In genomic region chr17:46629685-46630441, GRCm38 (mm10) we compare ENCODE assay signal across 8 mouse cellular contexts. TPM values are rescaled to one million over a fixed set of nuclear protein-coding genes. Genes with fewer than 3 reads are reported as not detected.
A peak's percentile ranks its signal among the peaks of the same experiment; 100 is the strongest.
DNase-seq lines count a peak whose midpoint lies in the region; ATAC-seq and TF ChIP-seq lines count a peak whose summit lies in the region.

No protein-coding gene starts in this region.

- peak; percentile 30; the same call in 1 of the 2 replicates for ATAC-seq in forebrain, postnatal 0 days
- peak; percentile 77 for ATAC-seq in intestine, embryonic 16.5 days
- ATAC-seq in liver, postnatal 0 days, result peak; percentile 32; the same call in 1 of the 2 replicates

- TF ChIP-seq POLR2A in olfactory bulb, adult 2 months (IDR thresholded peaks at IDR 0.05; ENCODE audit: insufficient read depth, low read depth, low read length), result no peak

- no peak for TF ChIP-seq EP300 in liver, postnatal 0 days (IDR thresholded peaks at IDR 0.05; ENCODE audit: low read depth)

- peak overlapping the region; percentile 40 for H3K27ac ChIP-seq in forebrain, postnatal 0 days (ENCODE audit: low read depth, low read length)
- H3K27ac ChIP-seq in intestine, embryonic 16.5 days (ENCODE audit: low read length), result peak overlapping the region; percentile 96
- H3K27ac ChIP-seq in liver, postnatal 0 days (ENCODE audit: low read depth), result peak overlapping the region; percentile 57; the same call in 1 of the 2 replicates
- H3K27ac ChIP-seq in olfactory bulb, adult 2 months (ENCODE audit: insufficient read depth, low read depth, low read length), result no peak overlapping the region

- H3K36me3 ChIP-seq in forebrain, postnatal 0 days (ENCODE audit: insufficient read depth), result peaks cover 16% of the 10 kb centered on the region
- peaks cover 5% of the 10 kb centered on the region; the same call in 1 of the 2 replicates for H3K36me3 ChIP-seq in intestine, embryonic 16.5 days (ENCODE audit: control insufficient read depth, insufficient read depth, low read length)
- H3K36me3 ChIP-seq in liver, postnatal 0 days (replicated peaks; ENCODE audit: insufficient read depth, low read length), result peaks cover 19% of the 10 kb centered on the region

- WGBS in forebrain, postnatal 0 days, result 14% methylated on average over 12 of the region's 12 CpGs
- 12% methylated on average over 12 of the region's 12 CpGs for WGBS in intestine, embryonic 16.5 days
- 14% methylated on average over 12 of the region's 12 CpGs for WGBS in liver, postnatal 0 days (ENCODE audit: insufficient replicate concordance)
- 36% methylated on average over 12 of the region's 12 CpGs for WGBS in olfactory bulb, adult 2 months

- H3K4me3 ChIP-seq in forebrain, postnatal 0 days (ENCODE audit: low read depth, low read length), result peak overlapping the region; percentile 97
- H3K4me3 ChIP-seq in intestine, embryonic 16.5 days (ENCODE audit: low read length), result peak overlapping the region; percentile 91
- H3K4me3 ChIP-seq in liver, postnatal 0 days (ENCODE audit: low read depth, low read length), result peak overlapping the region; percentile 66
- H3K4me3 ChIP-seq in olfactory bulb, adult 2 months (ENCODE audit: insufficient read depth, low read depth, low read length), result peak overlapping the region; percentile 65; the same call in 1 of the 2 replicates

- H3K27me3 ChIP-seq in forebrain, postnatal 0 days (ENCODE audit: insufficient read depth, low read length), result no peaks in the 10 kb centered on the region
- no peaks in the 10 kb centered on the region for H3K27me3 ChIP-seq in intestine, embryonic 16.5 days (replicated peaks; ENCODE audit: control insufficient read depth, insufficient read depth, low read length)
- H3K27me3 ChIP-seq in liver, postnatal 0 days (ENCODE audit: insufficient read depth, low read length), result 0 out of 2 replicates have a peak, but pooled peaks cover 5% of the 10 kb centered on the region

- no peak; the same call in 1 of the 2 replicates for TF ChIP-seq CTCF in forebrain, postnatal 0 days (IDR thresholded peaks at IDR 0.05; ENCODE audit: low read depth)
- TF ChIP-seq CTCF in liver, postnatal 0 days (IDR thresholded peaks at IDR 0.05; ENCODE audit: low read depth), result no peak
- no peak for TF ChIP-seq CTCF in olfactory bulb, adult 2 months (IDR thresholded peaks at IDR 0.05; ENCODE audit: insufficient read depth, low read depth, low read length)

- H3K4me1 ChIP-seq in forebrain, postnatal 0 days (ENCODE audit: insufficient read depth), result peaks cover 8% of the 10 kb centered on the region; the same call in 1 of the 2 replicates
- peaks cover 29% of the 10 kb centered on the region for H3K4me1 ChIP-seq in intestine, embryonic 16.5 days (ENCODE audit: control insufficient read depth, insufficient read depth, low read length)
- H3K4me1 ChIP-seq in liver, postnatal 0 days (ENCODE audit: insufficient read depth), result peaks cover 16% of the 10 kb centered on the region; the same call in 1 of the 2 replicates
- H3K4me1 ChIP-seq in olfactory bulb, adult 2 months (ENCODE audit: control insufficient read depth, insufficient read depth, low read length), result peaks cover 16% of the 10 kb centered on the region

- H3K9me3 ChIP-seq in forebrain, postnatal 0 days (ENCODE audit: low read length), result no peaks in the 10 kb centered on the region
- no peaks in the 10 kb centered on the region for H3K9me3 ChIP-seq in intestine, embryonic 16.5 days (ENCODE audit: control insufficient read depth, low read length)
- no peaks in the 10 kb centered on the region for H3K9me3 ChIP-seq in liver, postnatal 0 days (ENCODE audit: low read length)

- H3K9ac ChIP-seq in forebrain, postnatal 0 days, result no peak overlapping the region
- peak overlapping the region; percentile 98 for H3K9ac ChIP-seq in intestine, embryonic 16.5 days (ENCODE audit: low read depth, low read length)
- H3K9ac ChIP-seq in liver, postnatal 0 days (replicated peaks), result no peak overlapping the region

- DNase-seq in urinary bladder, postnatal 4 days (ENCODE audit: low spot score in 2 of 2), result peak; percentile 83 to 86
- DNase-seq in urinary bladder, postnatal 10 days (ENCODE audit: low spot score), result no peak
- DNase-seq in forebrain, postnatal 0 days, result no peak
- no peak for DNase-seq in liver, postnatal 0 days
- no peak for DNase-seq in cerebellum, adult 18-20 months
- no peak for DNase-seq in frontal cortex, postnatal 36 days (ENCODE audit: low spot score in 2 of 2)

- peak overlapping the region; percentile 78 for H3K4me2 ChIP-seq in forebrain, postnatal 0 days (ENCODE audit: low read depth)
- H3K4me2 ChIP-seq in intestine, embryonic 16.5 days (ENCODE audit: low read depth, low read length), result peak overlapping the region; percentile 76
- peak overlapping the region; percentile 92 for H3K4me2 ChIP-seq in liver, postnatal 0 days (ENCODE audit: low read depth, low read length)

RNA-seq across cellular contexts. Expression of gene Ptk7, which starts 0.6 kb away (rescaled TPM):
- total RNA-seq in forebrain, postnatal 0 days (2014; rRNA removed), result 42.4 and 56.6 TPM in 2 replicates
- 18.9 and 19.7 TPM in 2 replicates for polyA plus RNA-seq in forebrain, postnatal 0 days (2015; fragmentation: Nextera tagmentation; extraction: Ambion mirVana)
- 53.2 and 54.4 TPM in 2 replicates for polyA plus RNA-seq in intestine, embryonic 16.5 days (2015; fragmentation: Nextera tagmentation; extraction: Ambion mirVana)
- polyA plus RNA-seq in liver, postnatal 0 days (2015; fragmentation: Nextera tagmentation; extraction: Ambion mirVana), result 3.0 and 3.5 TPM in 2 replicates
- not detected in 2 replicates for polyA plus RNA-seq in olfactory bulb, adult 2 months (2012; ENCODE audit: insufficient read depth, insufficient read length, low replicate concordance, missing spikeins)

RNA-seq across cellular contexts. Expression of gene Klc4, which starts 16.0 kb away (rescaled TPM):
- total RNA-seq in forebrain, postnatal 0 days (2014; rRNA removed), result 31.2 and 32.7 TPM in 2 replicates
- polyA plus RNA-seq in forebrain, postnatal 0 days (2015; fragmentation: Nextera tagmentation; extraction: Ambion mirVana), result 20.3 and 21.3 TPM in 2 replicates
- polyA plus RNA-seq in intestine, embryonic 16.5 days (2015; fragmentation: Nextera tagmentation; extraction: Ambion mirVana), result 93.7 and 104 TPM in 2 replicates
- polyA plus RNA-seq in liver, postnatal 0 days (2015; fragmentation: Nextera tagmentation; extraction: Ambion mirVana), result 10.7 and 12.6 TPM in 2 replicates
- not detected in 2 replicates for polyA plus RNA-seq in olfactory bulb, adult 2 months (2012; ENCODE audit: insufficient read depth, insufficient read length, low replicate concordance, missing spikeins)

RNA-seq across cellular contexts. Expression of gene Mrpl2, which starts 16.2 kb away (rescaled TPM):
- 51.4 and 62.9 TPM in 2 replicates for total RNA-seq in forebrain, postnatal 0 days (2014; rRNA removed)
- 96.2 and 111 TPM in 2 replicates for polyA plus RNA-seq in forebrain, postnatal 0 days (2015; fragmentation: Nextera tagmentation; extraction: Ambion mirVana)
- 164 and 170 TPM in 2 replicates for polyA plus RNA-seq in intestine, embryonic 16.5 days (2015; fragmentation: Nextera tagmentation; extraction: Ambion mirVana)
- 75.2 and 79.3 TPM in 2 replicates for polyA plus RNA-seq in liver, postnatal 0 days (2015; fragmentation: Nextera tagmentation; extraction: Ambion mirVana)
- not detected in 2 replicates for polyA plus RNA-seq in olfactory bulb, adult 2 months (2012; ENCODE audit: insufficient read depth, insufficient read length, low replicate concordance, missing spikeins)

RNA-seq across cellular contexts. Expression of gene Cul7, which starts 20.3 kb away (rescaled TPM):
- total RNA-seq in forebrain, postnatal 0 days (2014; rRNA removed), result 77.0 and 89.9 TPM in 2 replicates
- polyA plus RNA-seq in forebrain, postnatal 0 days (2015; fragmentation: Nextera tagmentation; extraction: Ambion mirVana), result 20.6 and 24.0 TPM in 2 replicates
- 42.4 and 43.1 TPM in 2 replicates for polyA plus RNA-seq in intestine, embryonic 16.5 days (2015; fragmentation: Nextera tagmentation; extraction: Ambion mirVana)
- 5.2 and 6.2 TPM in 2 replicates for polyA plus RNA-seq in liver, postnatal 0 days (2015; fragmentation: Nextera tagmentation; extraction: Ambion mirVana)
- not detected in 2 replicates for polyA plus RNA-seq in olfactory bulb, adult 2 months (2012; ENCODE audit: insufficient read depth, insufficient read length, low replicate concordance, missing spikeins)

RNA-seq across cellular contexts. Expression of gene Rrp36, which starts 44.3 kb away (rescaled TPM):
- total RNA-seq in forebrain, postnatal 0 days (2014; rRNA removed), result 29.7 and 31.1 TPM in 2 replicates
- 39.4 and 52.1 TPM in 2 replicates for polyA plus RNA-seq in forebrain, postnatal 0 days (2015; fragmentation: Nextera tagmentation; extraction: Ambion mirVana)
- 64.8 and 67.4 TPM in 2 replicates for polyA plus RNA-seq in intestine, embryonic 16.5 days (2015; fragmentation: Nextera tagmentation; extraction: Ambion mirVana)
- polyA plus RNA-seq in liver, postnatal 0 days (2015; fragmentation: Nextera tagmentation; extraction: Ambion mirVana), result 28.1 and 28.2 TPM in 2 replicates
- not detected in 2 replicates for polyA plus RNA-seq in olfactory bulb, adult 2 months (2012; ENCODE audit: insufficient read depth, insufficient read length, low replicate concordance, missing spikeins)

Comparison
In these comparisons a context has a peak if more than half of its experiments do, and no peak if none do; other contexts are left out.
1. DNase-seq: peak in urinary bladder, postnatal 4 days (2 of 2); none in urinary bladder, postnatal 10 days (single experiment), forebrain, postnatal 0 days (single experiment), liver, postnatal 0 days (single experiment), cerebellum, adult 18-20 months (0 of 2) and frontal cortex, postnatal 36 days (0 of 2).
2. RNA of gene Mrpl2, which starts 16.2 kb away (polyA plus RNA-seq): 164 to 170 TPM in intestine, embryonic 16.5 days, 96.2 to 111 TPM in forebrain, postnatal 0 days and 75.2 to 79.3 TPM in liver, postnatal 0 days; not detected in olfactory bulb, adult 2 months; every median in the first group is over 10 times any median in the second.
3. Peak in every context shown above with its lines, with median percentiles within 50 percentile points of each other: ATAC-seq, H3K4me2 ChIP-seq and H3K4me3 ChIP-seq.